Mouse (Mus musculus): ENCODE results near the gene Slc9a3r1.

Slc9a3r1 gene

DNA sequence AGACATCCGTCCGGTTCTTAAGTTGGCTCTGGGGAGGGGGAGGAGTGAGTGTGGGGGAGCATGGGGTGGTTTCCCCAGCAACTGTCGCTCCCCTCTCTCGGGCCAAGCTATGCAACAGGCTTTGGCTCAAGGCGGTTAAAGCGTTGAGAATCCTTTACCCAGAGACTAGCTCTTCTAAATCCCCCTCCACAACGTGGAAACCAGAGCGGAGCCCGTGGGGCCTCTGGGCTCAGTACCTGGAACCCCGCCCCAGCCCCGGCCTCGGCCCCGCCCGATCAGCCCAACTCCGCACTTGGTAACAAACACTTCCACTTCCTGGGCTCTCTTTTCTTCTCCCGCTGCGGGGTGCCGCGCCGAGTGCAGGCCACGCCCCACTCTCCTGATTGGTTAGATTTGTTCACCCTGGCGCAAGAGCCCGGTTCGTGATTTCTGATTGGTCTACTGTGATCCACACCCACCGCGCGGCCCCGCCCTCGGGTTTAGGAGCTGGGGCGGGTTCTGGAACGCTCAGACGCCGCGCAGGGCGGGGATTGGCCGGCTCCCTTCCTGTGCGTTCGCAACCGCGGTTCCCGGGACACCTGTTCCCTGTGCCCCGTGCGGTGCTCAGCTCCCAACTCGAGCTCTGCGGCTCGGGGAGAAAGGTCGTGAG is at the start of gene Slc9a3r1:
TSS of gene Slc9a3r1 (plus strand) at position 510 of the 649 bp plus-strand sequence.
- DNase-seq (ENCODE audit: low spot score), result peak; percentile 94

DNA sequence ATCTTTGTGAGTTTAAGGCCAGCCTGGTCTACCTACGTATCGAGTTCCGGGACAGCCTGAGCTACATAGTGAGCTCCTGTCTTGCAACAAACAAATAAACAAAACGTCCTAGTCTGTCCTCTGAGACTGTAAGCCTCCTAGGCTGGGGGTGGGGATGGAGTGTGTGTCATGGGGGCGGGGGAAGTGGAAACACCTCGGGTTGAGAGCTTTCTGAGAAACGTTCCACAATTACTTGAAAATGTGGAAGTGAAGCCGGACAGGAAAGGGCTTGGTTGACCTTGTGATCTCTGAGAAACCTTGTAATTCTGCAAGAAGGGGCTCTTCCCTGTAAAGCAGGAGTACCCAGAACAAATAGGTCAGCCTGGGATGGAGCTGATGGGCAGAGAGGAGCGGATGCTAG is 43.7 kb upstream of the Slc9a3r1 start:
- no peak for DNase-seq (ENCODE audit: low spot score)

DNA sequence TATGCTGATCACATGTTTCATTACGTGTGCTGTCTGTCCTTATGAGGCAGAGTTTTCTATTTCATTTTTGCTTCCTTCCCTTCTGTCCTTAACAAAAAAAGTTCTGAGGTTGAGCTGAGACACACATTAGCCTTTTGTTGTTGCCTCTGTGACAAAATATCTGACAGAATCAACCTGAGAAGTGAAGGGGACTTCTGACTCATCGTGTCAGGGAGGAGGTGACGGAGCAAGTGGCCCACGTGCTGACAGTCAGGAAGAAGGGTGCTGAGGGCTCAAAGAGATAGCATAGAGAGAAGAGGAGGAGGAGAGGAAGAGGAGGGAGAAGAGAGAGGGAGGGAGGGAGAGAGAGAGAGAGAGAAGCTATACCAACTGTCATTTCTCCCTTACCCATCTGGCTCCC is 34.7 kb upstream of the Slc9a3r1 start:
- DNase-seq (ENCODE audit: low spot score), result no peak

DNA sequence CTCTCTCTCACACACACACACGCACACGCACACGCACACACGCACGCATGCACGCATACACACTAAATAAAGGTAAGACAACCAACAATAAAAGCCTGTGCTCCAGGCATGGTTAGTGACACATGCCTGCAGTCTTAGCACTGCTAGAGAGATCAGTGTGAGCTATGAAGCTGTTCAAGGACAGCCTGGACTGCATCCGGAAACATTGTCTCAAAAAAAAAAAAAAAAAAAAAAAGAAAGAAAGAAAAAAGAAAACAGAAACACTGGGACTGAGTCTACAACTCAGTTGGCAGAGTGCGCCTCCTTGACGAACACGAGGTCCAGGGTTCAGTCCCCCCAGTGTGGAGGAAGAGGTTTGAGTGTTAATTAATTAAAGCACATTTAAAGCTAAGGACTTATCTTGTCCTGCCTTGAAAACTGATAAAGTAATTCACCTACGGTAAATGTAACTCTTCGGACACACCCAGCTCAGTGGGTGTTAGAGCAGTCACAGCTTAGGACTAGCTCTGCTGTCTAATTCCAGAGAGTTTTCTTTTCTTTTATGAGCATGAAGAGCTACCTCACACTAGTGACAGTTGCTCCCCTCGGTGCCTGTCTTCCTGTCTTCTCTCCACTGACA is 33.5 kb upstream of the Slc9a3r1 start:
- no peak for DNase-seq (ENCODE audit: low spot score)

DNA sequence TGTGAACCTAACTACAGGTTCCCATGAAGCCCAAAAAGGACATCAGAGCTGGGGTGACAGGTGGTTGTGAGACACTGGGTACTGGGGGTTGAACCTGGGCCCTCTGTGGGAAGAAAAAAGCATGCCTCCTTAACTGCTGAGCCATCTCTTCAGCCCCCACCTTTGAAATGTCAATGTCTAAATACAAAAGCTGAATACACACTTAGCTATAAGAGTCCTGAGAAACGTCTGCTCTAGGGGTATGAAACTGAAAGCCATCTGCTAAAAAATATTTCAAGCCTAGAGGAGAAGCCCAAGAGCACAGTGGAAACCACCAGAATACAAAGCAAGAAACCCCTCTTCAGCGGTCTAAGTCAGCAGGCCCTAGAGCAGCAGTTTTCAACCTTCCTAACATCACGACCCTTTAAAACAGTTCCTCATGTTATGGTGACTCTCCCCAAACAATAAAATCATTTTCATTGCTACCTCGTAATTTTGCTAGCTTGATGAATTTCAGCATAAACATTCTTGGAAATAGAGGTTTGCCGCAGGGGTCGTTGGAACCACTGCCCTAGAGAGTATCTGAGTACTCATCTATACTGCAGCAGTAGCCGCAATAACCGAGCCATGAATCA is 31.3 kb upstream of the Slc9a3r1 start:
- no peak for DNase-seq (ENCODE audit: low spot score)

DNA sequence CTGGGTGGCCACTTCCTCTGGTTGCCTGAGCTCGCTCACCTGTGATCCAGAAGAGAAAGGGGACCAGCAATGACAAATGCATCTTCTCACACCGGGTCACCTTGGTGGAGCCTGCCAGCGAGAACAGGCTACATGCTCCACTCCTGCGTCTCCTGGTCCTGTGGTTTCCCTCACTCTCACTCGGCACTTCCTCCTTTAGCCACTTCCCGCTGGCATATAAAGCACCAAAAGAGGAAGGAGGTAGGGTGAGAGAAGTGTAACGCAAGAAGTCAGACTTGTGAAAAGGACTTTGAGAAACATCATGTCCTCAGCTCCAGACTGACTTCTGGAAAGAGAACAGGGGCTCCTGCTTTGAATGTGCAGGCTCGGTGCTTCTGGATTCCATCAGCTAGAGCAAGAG is 29.3 kb upstream of the Slc9a3r1 start, which contains the start of gene Cd300lf:
TSS of gene Cd300lf (minus strand) at position 193 of the 400 bp plus-strand sequence.
- DNase-seq (ENCODE audit: low spot score), result no peak

DNA sequence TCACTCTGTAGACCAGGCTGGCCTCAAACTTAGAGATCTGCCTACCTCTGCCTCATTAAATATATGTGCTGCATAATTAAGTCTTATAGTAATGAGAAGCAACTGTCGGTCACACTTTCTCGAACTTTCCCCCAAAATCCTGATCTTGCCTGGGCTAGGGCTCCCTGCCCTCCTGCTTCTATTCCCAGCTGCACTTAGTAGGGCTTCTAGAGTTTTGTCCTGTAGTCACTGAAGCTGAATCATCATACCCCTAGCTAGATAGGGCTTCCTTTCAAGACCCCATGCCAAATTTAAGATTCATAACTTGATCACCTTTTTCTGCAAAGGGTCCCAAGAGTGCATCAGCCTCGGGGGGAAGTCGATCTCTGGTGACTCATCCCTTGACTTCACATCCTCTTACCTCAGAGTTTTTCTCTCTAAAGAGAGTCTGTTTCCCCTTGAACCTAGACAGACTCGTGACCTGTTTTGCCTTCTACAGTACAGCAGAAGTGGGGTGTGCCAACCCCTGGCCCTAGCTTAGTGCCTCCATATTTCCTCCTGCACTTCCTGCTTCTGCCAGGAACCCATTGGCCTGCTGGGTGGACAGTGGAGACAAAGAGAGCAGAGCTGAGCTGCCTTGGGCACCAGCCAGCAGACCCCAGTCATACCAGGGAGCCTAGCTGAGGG is 24.4 kb upstream of the Slc9a3r1 start:
- DNase-seq (ENCODE audit: low spot score), result no peak

DNA sequence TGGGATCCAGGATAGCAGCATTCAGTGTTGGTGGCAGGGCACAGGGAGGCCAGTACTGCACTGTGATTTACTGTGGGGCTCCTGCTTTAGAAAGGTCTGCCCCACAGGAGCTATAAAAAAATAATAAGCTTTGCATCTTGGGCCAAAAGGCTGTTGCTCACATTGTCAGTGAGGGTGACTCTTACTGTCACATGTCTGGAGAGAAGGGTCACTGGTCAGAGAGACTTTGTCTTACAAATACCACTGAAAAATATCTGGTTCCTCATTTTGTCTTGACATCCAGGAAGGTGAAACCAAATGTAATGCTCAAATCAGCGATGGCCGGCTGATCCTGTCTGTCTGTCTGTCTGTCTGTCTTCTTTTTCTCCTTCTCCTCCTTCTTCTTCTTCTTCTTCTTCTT is 21.2 kb upstream of the Slc9a3r1 start:
- no peak for DNase-seq (ENCODE audit: low spot score)

DNA sequence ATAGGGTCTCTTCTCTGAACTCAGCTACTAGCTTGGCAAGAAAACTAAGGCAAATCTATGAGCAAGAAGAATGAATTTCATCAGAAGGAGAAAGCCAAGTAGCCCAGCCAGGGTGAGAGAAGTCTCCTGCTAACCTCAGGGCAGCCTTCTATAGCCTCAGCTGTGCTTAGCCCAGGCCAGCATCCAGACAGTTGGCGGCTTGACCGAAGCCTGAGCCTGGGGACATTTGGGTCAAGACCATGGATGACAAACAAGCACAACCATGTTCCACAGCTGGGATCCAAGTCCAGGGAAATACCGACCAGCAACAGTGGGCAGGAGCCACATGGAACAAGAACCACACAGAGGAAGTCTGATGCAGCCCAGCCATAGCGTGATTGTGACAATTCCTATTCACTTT is 15.3 kb upstream of the Slc9a3r1 start:
- no peak for DNase-seq (ENCODE audit: low spot score)

DNA sequence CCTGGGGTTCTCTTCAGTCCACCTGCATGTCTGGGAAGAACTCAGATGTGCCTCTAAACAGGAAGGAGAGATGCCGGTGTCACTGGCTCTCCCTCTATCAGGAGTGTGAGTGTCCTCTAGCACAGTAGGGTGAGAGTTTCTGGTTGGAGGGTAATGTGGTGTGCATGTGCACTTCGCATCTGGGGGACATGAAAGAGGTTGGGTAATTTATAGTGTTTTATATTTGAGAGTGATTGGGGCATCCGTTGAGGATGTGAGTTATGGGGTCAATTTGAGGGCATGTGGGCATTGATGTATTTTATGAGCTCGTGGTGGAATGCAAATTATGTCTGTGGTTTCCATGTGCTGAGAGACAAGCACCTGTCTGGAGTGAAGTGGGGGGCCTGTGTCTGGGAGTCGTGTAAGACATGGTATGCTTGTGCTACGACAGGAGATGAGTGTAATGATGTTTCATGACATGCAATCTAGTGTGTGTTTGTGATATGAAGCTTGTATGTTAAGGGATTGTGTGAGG is 12.3 kb upstream of the Slc9a3r1 start:
- DNase-seq (ENCODE audit: low spot score), result no peak

DNA sequence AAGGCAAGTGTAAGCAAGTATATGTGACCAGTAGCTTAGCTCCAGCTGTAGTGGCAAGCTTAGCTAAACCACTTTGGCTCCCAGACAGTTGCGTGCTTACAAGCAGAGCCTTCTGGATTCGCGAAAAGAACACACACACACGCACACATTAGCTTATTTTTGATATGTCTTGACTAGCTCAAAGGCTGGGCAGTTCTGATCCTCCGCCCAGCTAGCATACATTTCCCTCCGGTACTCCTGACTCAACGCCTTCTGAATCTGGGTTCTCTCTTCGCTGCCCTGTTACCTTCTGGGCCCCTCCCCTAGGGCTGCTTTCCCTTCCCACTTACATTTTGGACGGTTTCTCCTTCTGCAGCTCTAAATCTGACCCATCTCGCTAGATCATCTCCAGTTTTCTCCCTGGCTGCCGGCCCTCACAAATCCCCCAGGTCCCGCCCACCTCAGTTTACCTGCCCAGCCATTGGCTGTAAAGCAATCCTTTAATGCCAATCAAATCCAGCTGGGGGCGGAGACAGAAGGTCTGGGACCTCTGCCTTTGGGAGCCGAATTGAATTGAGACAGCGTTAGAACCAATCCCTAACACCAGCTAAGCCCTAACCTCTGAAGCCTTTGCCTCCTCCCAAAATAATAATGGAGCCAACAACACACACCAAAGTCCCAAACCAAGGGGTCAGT is 11.2 kb upstream of the Slc9a3r1 start:
- DNase-seq (ENCODE audit: low spot score), result no peak

DNA sequence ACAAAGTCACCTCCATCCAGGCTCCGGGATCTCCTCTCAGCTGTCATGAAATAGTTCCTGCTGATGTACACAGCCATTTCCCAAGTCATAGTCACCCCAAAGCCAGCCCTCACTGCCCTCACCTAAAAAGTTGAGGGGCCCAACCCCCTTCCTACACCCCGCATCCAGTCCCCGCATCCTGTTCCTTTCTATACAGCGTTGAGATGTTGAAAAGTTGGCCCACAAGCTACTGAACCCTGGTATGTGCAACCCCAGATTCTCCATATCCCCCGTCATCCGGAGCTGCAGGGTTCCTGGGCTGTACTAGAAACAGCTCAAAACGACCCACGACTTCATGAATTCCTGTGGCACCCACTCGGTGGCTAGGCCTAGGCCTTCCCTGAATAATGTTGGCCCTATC is 10.1 kb upstream of the Slc9a3r1 start:
- DNase-seq (ENCODE audit: low spot score), result no peak

DNA sequence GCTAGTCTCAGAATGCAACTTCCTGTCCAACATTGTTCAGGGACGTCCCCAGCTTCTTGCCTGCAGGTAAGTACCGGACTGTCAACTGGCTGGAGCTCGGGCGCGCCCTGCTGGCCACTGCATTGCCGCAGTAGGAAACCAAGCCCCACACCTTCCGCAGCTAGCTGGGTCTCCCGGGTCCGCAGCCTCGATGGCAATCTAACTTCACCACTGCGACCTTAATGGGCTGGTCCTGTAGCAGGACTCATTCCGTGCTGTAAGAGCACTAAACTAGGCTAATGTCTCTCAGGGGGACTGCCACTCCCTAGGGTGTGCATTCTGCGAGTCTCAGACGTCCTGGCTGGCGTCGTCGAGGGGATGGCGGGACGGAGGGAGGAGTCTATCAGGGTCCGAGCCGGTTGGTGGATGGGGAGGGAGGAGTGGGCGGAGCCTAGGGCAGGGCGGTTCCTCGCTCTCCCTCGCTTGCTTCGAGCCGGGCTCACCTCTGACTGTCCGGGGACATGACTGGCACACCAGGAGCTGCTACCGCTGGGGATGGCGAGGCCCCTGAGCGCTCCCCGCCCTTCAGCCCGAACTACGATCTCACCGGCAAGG is 9.3 kb upstream of the Slc9a3r1 start:
- DNase-seq (ENCODE audit: low spot score), result peak; percentile 56

DNA sequence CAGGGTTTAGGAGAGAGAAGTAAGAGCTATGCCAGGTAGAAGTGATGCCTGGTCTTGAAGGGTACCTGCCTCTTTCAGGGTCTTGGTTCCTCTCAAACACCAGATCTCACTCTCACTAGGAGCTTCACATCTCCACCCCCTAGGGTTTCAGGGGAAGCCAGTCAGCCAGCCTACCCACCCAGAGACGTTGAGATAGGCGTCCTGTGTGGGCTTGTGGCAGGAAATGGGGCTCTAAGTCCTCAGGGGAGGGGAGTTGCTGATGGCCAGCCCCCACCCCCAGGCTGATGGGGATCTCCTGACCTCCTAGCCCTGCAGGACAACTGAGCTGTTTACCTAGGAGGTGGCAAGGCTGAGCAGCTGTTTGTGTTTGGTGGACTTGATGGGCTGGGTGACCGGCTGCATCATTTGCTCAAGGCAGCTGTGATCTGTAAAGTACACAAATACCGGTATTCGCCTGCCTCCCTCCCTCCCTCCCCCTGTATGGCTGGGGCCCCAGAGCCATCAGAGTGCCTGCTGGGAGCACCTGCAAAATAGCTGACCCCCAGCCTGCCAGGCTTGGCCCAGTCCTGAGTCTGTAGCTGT is 8.0 kb upstream of the Slc9a3r1 start:
- DNase-seq (ENCODE audit: low spot score), result no peak

DNA sequence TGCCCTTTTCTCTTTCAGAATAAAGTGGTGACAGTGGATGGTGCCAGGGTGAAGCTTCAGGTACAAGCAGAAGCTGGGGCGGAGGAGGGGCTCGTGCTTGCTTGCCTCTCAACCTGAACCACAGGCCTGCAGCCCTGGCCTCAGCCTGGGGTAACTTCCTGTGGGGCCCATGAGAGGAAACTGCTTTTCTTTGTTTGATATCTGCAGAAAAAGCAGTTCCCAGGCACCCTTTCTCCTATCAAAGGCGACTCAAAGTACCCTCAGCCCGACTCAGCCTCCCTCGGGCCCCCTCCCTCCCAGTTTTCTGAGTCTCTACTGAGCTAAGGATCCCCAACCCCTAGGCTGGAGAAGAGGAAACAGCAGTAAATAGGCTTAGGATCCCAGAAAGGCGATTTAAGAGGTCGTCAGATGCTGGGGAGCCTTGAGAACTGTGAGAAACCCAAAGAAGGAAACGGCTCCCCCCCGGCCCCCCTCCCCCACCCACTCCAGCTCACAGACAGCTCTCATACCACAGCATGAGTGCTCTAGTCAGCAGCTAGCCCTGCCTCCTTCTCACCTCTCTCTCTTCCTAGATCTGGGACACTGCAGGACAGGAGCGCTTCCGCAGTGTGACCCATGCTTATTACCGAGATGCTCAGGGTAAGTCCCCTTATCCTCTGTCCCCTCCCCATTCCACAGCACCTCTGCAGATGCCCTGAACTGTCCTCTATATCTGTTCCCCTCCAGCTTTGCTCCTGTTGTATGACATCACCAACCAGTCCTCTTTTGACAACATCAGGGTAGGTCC is 5.0 kb upstream of the Slc9a3r1 start:
- no peak for DNase-seq (ENCODE audit: low spot score)

DNA sequence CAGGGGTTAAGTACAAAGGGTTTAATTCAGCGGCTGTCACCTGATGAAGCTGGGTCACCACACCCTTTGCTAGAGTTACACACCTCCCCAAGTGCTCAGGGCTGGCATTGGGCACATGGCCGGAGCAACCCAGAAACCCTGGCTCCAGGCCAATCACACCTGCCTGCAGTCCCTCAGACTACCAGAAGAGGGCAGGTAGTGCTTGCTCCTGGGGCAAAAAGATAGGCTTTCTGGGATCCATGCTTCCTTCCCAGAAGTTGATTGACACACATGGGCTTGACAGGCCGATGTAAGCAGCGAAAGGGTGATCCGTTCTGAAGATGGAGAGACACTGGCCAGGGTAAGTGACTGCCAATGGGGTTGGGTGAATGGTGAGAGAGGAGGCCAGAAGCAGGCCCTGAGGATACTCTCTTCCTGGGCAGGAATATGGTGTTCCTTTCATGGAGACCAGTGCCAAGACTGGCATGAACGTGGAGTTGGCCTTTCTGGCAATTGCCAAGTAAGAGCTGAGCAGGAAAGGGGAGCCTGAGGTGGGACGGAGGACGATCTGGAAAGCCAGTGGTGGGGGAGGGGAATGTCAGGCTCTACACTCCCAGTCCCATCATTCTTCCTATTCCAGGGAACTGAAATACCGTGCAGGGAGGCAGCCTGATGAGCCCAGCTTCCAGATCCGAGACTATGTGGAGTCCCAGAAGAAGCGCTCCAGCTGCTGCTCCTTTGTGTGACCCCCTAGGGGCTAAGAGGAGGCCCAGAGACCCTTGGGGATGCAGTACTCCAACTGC is 2.9 kb upstream of the Slc9a3r1 start:
- peak; percentile 82 for DNase-seq (ENCODE audit: low spot score)

DNA sequence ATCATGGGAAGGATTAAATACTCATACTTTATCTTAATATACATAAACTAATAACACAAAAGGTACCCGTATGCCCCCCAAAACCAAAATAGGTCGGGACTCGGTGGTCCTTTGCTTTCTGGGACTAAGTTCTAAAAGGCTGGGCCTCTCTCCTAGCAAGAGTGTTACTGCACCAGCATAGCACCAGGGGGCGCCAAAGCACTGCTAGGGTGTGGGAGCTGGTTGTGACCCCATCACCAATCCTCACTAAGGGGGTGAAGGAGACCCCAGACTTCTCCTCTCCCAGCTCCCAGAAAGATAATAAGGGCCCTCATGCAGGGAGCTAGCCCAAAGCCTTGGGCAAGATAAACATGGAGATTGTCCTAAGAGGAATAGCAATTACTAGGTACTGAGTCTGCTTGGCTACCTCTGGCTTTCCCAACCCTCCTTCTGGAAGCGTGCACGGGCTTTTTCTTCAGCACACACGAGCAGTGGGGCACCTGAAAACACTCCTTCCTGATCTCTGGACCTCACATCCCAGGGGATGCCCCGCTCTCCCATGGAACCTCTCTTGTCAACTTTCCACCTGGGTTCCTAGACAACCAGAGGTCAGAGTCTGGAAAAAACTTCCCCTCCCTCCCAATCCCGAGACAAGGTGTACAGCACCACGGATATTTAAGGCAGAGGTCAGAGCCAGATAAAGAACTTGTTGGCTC is 2.1 kb upstream of the Slc9a3r1 start:
- DNase-seq (ENCODE audit: low spot score), result peak; percentile 71

DNA sequence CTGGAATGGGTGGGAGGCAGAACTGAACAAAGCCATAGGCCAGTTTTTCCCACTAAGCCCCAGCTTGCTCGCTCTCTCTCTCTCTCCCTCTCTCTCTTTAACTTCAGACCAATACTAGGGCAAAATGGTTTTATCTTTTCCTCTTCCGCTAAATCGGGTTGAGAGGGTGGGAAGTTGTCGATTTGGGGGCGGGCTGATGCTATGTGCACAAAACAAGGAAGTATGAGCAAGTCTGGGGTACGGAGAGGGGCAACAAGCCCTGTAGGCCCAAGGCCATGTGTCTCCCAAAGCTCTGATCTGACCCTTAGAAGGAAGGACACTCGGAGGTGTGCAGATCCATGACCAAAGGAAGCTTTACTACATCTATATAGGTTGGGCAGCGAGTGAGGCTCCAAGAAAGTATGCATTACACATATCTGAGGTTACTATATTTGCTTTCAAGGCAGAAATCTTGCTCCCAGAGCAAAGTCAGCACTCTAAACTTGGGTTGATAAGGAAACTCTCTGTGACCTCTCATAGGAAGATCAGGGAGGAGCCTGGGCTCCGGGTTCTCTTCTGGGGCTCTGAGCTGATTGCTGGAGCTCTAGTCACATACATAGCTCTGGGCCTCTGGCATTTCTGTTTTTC is 1.4 kb upstream of the Slc9a3r1 start:
- DNase-seq (ENCODE audit: low spot score), result no peak

DNA sequence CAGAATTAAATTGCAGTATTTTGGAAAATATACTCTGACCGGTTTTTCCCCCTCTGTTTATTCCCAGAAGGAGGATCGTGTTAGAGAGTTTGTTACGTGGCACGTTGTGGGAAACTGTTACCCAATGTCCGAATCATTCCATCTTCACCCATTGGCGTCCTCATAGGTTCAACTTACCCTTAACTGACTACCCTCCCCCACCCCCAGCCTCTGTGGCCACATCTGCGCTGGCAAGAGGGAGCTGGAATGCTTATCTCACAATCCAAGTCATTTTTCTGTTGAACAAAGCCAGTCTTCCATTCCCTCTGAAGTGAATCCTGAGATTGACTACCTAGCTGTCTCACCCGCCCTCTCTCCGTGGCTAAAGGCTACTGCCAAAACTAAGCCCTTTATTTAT is 938 bp upstream of the Slc9a3r1 start:
- DNase-seq (ENCODE audit: low spot score), result no peak

Data from ovary, postnatal 14 days (tissue).